Mouse (Mus musculus) liver, embryonic 14.5 days (tissue): ENCODE measurements around the gene Taok1. TPM values are rescaled to one million over a fixed set of nuclear protein-coding genes. Genes with fewer than 3 reads are reported as not detected.

Experiments used
- ATAC-seq: fragments of 200-750 bp; cut with Nextera tagmentation; 2 replicates; pipeline ENCODE4 v1.8.0; 2017; ENCODE audit warnings: moderate number of reproducible peaks, mild to moderate bottlenecking, moderate library complexity; ENCODE audit not compliant: insufficient read depth
- DNase-seq, 3 experiments: peaks; one replicate each; pipeline ENCODE4 v3.0.0-alpha.2; 2012 to 2013; ENCODE audit warnings: low read depth in 3 of 3, low spot score in 3 of 3
- H3K27ac ChIP-seq: fragments of 300-500 bp; sonication (generic); 2 replicates; pipeline ENCODE4 v1.5.1; 2014; ENCODE audit warnings: moderate library complexity, mild to moderate bottlenecking, control low read depth, inconsistent platforms
- H3K27me3 ChIP-seq: fragments of 300-500 bp; sonication (generic); 2 replicates; pipeline ENCODE4 v1.6.1; 2014; ENCODE audit warnings: mild to moderate bottlenecking, low read length, moderate library complexity; ENCODE audit not compliant: control insufficient read depth, insufficient read depth
- H3K36me3 ChIP-seq: fragments of 300-500 bp; sonication (generic); replicated peaks from 2 replicates; pipeline ENCODE4 v1.6.1; 2014; ENCODE audit warnings: low read depth; ENCODE audit not compliant: control insufficient read depth, insufficient read depth
- H3K4me1 ChIP-seq, 2 experiments: fragments of 200-500 bp in 1 of 2; fragments of 300-500 bp in 1 of 2; sonication (generic) in 1 of 2; replicated peaks; 2 replicates each; pipeline ENCODE4 v1.6.1; 2012 to 2014; ENCODE audit warnings: antibody characterized with exemption in 1 of 2, inconsistent platforms in 1 of 2, low read length in 1 of 2; ENCODE audit not compliant: control insufficient read depth in 2 of 2, insufficient read depth in 2 of 2
- H3K4me2 ChIP-seq: fragments of 300-500 bp; sonication (generic); 2 replicates; pipeline ENCODE4 v1.6.1; 2014; ENCODE audit warnings: low read depth, mild to moderate bottlenecking, control low read depth, moderate library complexity
- H3K4me3 ChIP-seq, 2 experiments: fragments of 200-500 bp in 1 of 2; fragments of 300-500 bp in 1 of 2; sonication (generic) in 1 of 2; 2 replicates each; pipeline ENCODE4 v1.5.1; 2012 to 2014; ENCODE audit warnings: low read depth in 2 of 2, low read length in 2 of 2, mild to moderate bottlenecking in 2 of 2, control low read depth in 1 of 2, inconsistent platforms in 1 of 2, moderate library complexity in 1 of 2; ENCODE audit not compliant: insufficient read depth in 1 of 2
- H3K9ac ChIP-seq: fragments of 300-500 bp; sonication (generic); replicated peaks from 2 replicates; pipeline ENCODE4 v1.6.1; 2014; ENCODE audit warnings: mild to moderate bottlenecking, control low read depth, moderate library complexity
- H3K9me3 ChIP-seq: fragments of 300-500 bp; sonication (generic); 2 replicates; pipeline ENCODE4 v1.6.1; 2016; ENCODE audit warnings: low read length, mixed read lengths; ENCODE audit not compliant: control insufficient read depth
- CTCF ChIP-seq: IDR thresholded peaks from 2 replicates; pipeline ENCODE4 v1.5.1; 2016; ENCODE audit warnings: antibody characterized with exemption, low read depth, control low read depth
- EP300 ChIP-seq: IDR thresholded peaks from 2 replicates; pipeline ENCODE4 v1.6.1; 2016; ENCODE audit warnings: antibody characterized with exemption, low read depth
- WGBS: fragments of 180-500 bp; shearing (Covaris S2); extraction: QIAGEN DNeasy Blood & Tissue Kit; methylation state at CpG from one replicate; pipeline ENCODE4 v1.1.7; 2014; ENCODE audit not compliant: insufficient replicate concordance; 5-methylcytosine and 5-hydroxymethylcytosine counted together
- polyA plus RNA-seq, 2 experiments: library from polyadenylated mRNA; depleted of rRNA in 1 of 2; stranded (reverse) in 1 of 2; unstranded in 1 of 2; fragments of >200 nt; fragmentation: Nextera tagmentation in 1 of 2; extraction: Ambion mirVana in 1 of 2; gene quantifications; 2 replicates each; pipeline versions ENCODE4 v1.2.1 to v1.2.3; 2012 to 2014

Gene Taok1
- polyA plus RNA-seq, 2 experiments = 3.3 to 4.0 TPM

DNA sequence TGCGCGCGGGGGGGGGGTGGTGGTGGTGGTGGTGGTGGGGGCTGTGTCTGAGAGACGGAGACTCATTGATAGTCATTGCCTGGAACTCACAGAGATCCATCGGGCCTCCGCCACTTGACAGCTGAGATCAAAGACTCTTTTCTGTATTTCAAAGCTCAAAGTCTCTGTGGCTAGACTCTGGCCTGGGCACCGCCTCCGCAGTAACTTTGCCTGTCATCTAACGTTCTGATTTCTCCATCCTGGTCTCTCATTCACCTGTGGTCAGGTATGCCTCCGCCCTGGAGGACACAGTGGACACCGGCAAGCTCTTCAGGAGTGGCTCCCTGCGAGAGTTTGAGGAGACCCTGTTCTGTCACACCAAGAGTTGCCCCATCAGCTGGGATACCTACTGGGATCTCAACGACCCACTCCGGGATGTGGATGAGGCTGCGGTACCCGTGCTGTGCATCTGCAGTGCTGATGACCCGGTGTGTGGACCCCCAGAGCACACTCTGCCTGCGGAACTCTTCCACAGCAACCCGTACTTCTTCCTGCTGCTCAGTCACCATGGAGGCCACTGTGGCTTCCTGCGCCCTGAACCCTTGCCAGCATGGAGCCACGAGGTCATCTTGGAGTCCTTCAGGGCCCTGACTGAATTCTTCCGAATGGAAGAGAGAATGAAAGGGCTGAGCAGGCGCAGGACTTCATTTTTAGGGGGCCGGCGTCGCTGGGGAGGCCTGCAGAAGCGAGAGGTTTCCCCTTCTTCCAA lies 89.4 kb downstream of the Taok1 start:
- H3K4me3 ChIP-seq = no peak overlapping the region
- H3K36me3 ChIP-seq = no peaks in the 10 kb centered on the region
- no peaks in the 10 kb centered on the region for H3K9me3 ChIP-seq
- H3K27me3 ChIP-seq = peaks cover 37% of the 10 kb centered on the region
- no peak for DNase-seq
- no peak overlapping the region for H3K4me2 ChIP-seq
- no peak overlapping the region for H3K9ac ChIP-seq
- TF ChIP-seq EP300 (no peak), CTCF (no peak)
- H3K4me1 ChIP-seq = peaks cover 15 to 17% of the 10 kb centered on the region in 2 experiments
- WGBS = 55% methylated on average over 27 of the region's 27 CpGs
- no peak for ATAC-seq
- no peak overlapping the region for H3K27ac ChIP-seq

GRCm38 (mm10) chr11:77516553-77517425 lies 90.8 kb downstream of the Taok1 start:
- Histone ChIP-seq H3K9me3 (no peaks in the 10 kb centered on the region), H3K36me3 (no peaks in the 10 kb centered on the region), H3K9ac (no peak overlapping the region), H3K27ac (no peak overlapping the region), H3K27me3 (peaks cover 37% of the 10 kb centered on the region), H3K4me3 (no peak overlapping the region), H3K4me2 (no peak overlapping the region; the same call in none of the 2 replicates), H3K4me1 (peaks cover 18 to 23% of the 10 kb centered on the region in 2 experiments)
- 67% methylated on average over 5 of the region's 5 CpGs for WGBS
- ATAC-seq (no peak), DNase-seq (no peak)
- no peak for TF ChIP-seq EP300
- no peak for TF ChIP-seq CTCF

DNA sequence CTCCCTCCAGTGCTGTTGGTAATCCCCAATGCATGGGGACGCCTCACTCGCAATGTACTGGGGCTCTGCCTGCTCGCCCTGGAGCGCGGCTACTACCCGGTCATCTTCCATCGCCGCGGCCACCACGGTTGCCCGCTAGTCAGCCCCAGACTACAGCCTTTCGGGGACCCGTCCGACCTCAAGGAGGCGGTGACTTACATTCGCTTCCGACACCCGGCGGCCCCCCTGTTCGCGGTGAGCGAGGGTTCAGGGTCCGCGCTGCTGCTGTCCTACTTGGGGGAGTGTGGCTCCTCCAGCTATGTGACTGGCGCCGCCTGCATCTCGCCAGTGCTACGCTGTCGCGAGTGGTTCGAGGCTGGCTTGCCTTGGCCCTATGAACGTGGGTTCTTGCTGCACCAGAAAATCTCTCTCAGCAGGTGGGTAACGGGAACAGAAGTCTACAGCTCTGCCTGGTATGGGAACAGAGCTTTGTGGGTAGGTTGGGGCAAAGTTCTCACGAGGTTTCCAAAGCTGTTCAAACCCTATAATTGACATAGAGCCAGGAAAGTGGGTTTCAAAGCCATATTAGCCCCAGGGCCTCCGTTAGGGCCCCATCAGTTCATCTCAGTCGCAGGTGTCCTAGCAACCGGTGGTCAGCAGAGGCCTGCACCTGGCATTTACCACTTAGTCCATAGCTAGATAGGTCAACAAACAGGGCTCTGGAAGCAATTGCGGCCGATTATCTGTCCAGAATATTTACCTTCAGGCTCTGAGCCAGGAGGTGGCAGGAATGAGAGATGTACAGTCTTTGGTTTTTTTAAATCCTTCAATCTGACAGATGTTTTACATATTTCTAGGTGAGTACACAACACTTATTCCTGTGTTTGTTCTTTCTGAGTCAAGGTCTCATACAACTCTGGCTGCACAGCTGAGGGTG lies 91.7 kb downstream of the Taok1 start, which contains the start of gene Trp53i13:
TSS of gene Trp53i13 (minus strand) at position 344 of the 916 bp plus-strand sequence.
- peak within 1 kb of the TSS; percentile 98 for H3K4me2 ChIP-seq
- H3K27ac ChIP-seq = no peak within 1 kb of the TSS
- peak within 1 kb of the TSS; percentile 39 to 80 for H3K4me3 ChIP-seq
- no peaks in the 10 kb centered on the region for H3K9me3 ChIP-seq
- WGBS = 12% methylated on average over 39 of the region's 39 CpGs
- DNase-seq = no peak
- ATAC-seq = no peak
- H3K36me3 ChIP-seq = no peaks in the 10 kb centered on the region
- peaks cover 37% of the 10 kb centered on the region for H3K27me3 ChIP-seq
- peak within 1 kb of the TSS; percentile 46 for H3K9ac ChIP-seq
- peaks cover 18 to 23% of the 10 kb centered on the region in 2 experiments for H3K4me1 ChIP-seq
- TF ChIP-seq CTCF (no peak), EP300 (no peak)

DNA sequence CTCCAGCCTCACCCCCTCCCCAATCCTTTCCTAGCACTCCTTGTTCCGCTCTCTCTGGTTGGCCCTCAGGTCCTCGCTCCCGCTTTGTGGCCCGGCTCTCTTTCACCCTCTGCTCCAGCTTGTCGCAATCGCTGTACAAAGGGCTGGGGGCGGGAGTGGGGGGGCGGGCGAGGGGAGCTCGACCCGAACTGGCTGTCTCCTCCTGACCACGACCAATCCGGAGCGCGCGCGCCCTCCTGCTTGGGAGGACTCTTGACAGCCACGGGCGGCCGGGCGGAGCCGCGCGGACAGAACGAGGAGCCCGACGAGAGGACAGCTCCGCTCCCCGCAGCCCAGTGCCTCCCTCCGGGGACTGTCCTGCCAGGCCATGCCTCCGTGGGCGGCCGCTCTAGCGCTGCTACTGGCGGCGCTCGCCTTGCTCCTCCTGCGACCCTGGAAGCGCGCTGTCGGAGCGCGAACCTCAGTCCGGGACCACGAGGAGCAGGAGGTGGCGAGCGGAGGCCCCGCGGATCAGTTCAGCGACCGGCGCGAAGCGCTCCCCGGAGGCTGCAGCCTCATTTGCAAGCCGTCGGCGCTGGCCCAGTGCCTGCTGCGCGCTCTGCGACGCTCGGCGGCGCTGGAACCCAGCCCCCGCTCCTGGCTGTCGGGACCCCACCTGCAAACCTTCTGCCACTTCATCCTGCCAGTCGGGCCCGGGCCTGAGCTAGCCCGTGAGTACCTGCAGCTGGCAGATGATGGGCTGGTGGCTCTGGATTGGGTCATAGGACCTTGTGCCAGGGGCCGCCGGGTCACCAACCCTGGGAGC lies 92.6 kb downstream of the Taok1 start, which contains the start of gene Abhd15:
TSS of gene Abhd15 (plus strand) at position 290 of the 805 bp plus-strand sequence.
- TF ChIP-seq EP300 = no peak
- TF ChIP-seq CTCF = no peak
- peaks cover 37% of the 10 kb centered on the region for H3K27me3 ChIP-seq
- peak within 1 kb of the TSS; percentile 80 to 84 for H3K4me3 ChIP-seq
- peak within 1 kb of the TSS; percentile 46 for H3K9ac ChIP-seq
- peak within 1 kb of the TSS; percentile 98 for H3K4me2 ChIP-seq
- H3K36me3 ChIP-seq = no peaks in the 10 kb centered on the region
- peak in 1 of 3 experiments; percentile 52 for DNase-seq
- H3K27ac ChIP-seq = peak within 1 kb of the TSS; percentile 16; the same call in 1 of the 2 replicates
- 1% methylated on average over 69 of the region's 72 CpGs for WGBS
- H3K4me1 ChIP-seq = peaks cover 18 to 23% of the 10 kb centered on the region in 2 experiments
- no peaks in the 10 kb centered on the region for H3K9me3 ChIP-seq
- ATAC-seq = peak; percentile 46
